Mouse (Mus musculus) midbrain, embryonic 16.5 days (tissue): ENCODE measurements around the gene Eng. TPM values are rescaled to one million over a fixed set of nuclear protein-coding genes. Genes with fewer than 3 reads are reported as not detected.

ENCODE experiments used
- ATAC-seq: fragments of 200-750 bp; cut with Nextera tagmentation; 2 replicates; pipeline ENCODE4 v1.8.0; 2017; ENCODE audit warnings: moderate TSS enrichment
- H3K27ac ChIP-seq: fragments of 300-500 bp; sonication (generic); 2 replicates; pipeline ENCODE4 v1.5.1; 2014; ENCODE audit warnings: mild to moderate bottlenecking, low read length, mixed read lengths
- H3K27me3 ChIP-seq: fragments of 300-500 bp; sonication (generic); 2 replicates; pipeline ENCODE4 v1.6.1; 2014; ENCODE audit warnings: low read depth, low read length, mixed read lengths; ENCODE audit not compliant: control insufficient read depth, insufficient read depth
- H3K36me3 ChIP-seq: fragments of 300-500 bp; sonication (generic); 2 replicates; pipeline ENCODE4 v1.6.1; 2014; ENCODE audit warnings: mild to moderate bottlenecking, low read length, moderate library complexity, mixed read lengths; ENCODE audit not compliant: control insufficient read depth, insufficient read depth
- H3K4me1 ChIP-seq: fragments of 300-500 bp; sonication (generic); 2 replicates; pipeline ENCODE4 v1.6.1; 2014; ENCODE audit warnings: mild to moderate bottlenecking, low read length, mixed read lengths; ENCODE audit not compliant: control insufficient read depth, insufficient read depth
- H3K4me2 ChIP-seq: fragments of 300-500 bp; sonication (generic); 2 replicates; pipeline ENCODE4 v1.6.1; 2014; ENCODE audit warnings: mild to moderate bottlenecking, low read length, mixed read lengths
- H3K4me3 ChIP-seq: fragments of 300-500 bp; sonication (generic); 2 replicates; pipeline ENCODE4 v1.5.1; 2014; ENCODE audit warnings: low read depth, mild to moderate bottlenecking, low read length, moderate library complexity, mixed read lengths
- H3K9ac ChIP-seq: fragments of 300-500 bp; sonication (generic); 2 replicates; pipeline ENCODE4 v1.6.1; 2014; ENCODE audit warnings: low read depth, low read length, mixed read lengths
- H3K9me3 ChIP-seq: fragments of 300-500 bp; sonication (generic); replicated peaks from 2 replicates; pipeline ENCODE4 v1.6.1; 2014; ENCODE audit warnings: mild to moderate bottlenecking, low read length, mixed read lengths; ENCODE audit not compliant: control insufficient read depth, poor library complexity, severe bottlenecking
- WGBS: fragments of 180-500 bp; shearing (Covaris S2); extraction: QIAGEN DNeasy Blood & Tissue Kit; methylation state at CpG from one replicate; pipeline ENCODE4 v1.1.7; 2014; 5-methylcytosine and 5-hydroxymethylcytosine counted together
- polyA plus RNA-seq: library from polyadenylated mRNA; unstranded; fragments of >200 nt; fragmentation: Nextera tagmentation; extraction: Ambion mirVana; gene quantifications from 2 replicates; pipeline ENCODE4 v1.2.1, GENCODE M21; 2015

The Eng gene
- polyA plus RNA-seq, 1 experiment from 2014 or later: 27.2 TPM

DNA sequence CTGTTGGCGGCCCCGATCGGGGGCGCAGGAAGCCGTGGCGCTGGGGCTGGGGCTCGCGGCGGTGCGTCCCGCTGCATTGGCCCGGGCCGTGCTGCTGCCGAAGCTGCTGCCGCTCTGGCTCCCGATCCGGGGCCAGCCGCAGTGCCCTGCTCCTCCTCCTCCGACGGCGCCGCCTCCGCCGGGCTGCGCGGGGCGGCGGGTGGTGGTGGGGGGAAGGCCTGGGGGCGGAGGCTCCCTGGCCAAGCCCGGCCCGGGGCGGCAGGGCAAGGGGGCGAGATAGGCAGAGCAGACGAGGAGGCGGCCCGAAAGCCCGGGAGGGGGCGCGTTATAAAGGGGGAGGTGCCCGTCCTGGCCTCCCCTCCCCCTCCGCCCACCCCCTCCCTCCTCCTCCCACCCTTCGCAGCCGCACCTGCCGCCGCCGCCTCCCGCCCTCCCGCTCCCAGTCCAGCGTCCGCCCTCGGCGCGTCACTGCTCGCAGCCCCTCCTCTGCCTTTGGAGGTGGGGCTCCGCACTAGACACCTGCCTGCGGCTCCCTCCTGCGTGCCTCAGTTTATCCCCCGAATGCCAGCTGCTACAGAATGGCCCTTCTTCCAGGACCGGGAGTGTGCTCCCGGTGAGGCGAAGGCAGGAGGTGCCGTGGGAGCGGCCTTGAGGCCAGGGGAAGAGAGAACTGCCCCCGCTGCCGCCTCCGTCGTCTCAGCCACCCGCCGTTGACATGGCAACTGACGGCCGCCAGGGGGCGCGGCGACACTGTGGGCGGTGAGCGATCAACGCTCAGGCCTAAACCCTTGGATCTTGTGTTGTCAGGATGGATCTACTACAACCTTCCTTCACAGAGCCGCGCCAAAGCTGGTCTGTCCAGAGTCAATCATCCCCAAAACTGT lies 66.8 kb downstream of the Eng start, which contains the start of gene Cdk9:
Gene Cdk9 (minus strand): TSS at position 143 of the 884 bp plus-strand sequence.
- Histone ChIP-seq H3K9me3 (no peaks in the 10 kb centered on the region), H3K4me2 (peak within 1 kb of the TSS; percentile 99), H3K27ac (peak within 1 kb of the TSS; percentile 100), H3K9ac (peak within 1 kb of the TSS; percentile 86), H3K4me3 (peak within 1 kb of the TSS; percentile 96), H3K36me3 (peaks cover 12% of the 10 kb centered on the region), H3K27me3 (no peaks in the 10 kb centered on the region), H3K4me1 (peaks cover 18% of the 10 kb centered on the region)
- ATAC-seq: peak; percentile 87
- under 1% methylated on average over 49 of the region's 79 CpGs for WGBS

DNA sequence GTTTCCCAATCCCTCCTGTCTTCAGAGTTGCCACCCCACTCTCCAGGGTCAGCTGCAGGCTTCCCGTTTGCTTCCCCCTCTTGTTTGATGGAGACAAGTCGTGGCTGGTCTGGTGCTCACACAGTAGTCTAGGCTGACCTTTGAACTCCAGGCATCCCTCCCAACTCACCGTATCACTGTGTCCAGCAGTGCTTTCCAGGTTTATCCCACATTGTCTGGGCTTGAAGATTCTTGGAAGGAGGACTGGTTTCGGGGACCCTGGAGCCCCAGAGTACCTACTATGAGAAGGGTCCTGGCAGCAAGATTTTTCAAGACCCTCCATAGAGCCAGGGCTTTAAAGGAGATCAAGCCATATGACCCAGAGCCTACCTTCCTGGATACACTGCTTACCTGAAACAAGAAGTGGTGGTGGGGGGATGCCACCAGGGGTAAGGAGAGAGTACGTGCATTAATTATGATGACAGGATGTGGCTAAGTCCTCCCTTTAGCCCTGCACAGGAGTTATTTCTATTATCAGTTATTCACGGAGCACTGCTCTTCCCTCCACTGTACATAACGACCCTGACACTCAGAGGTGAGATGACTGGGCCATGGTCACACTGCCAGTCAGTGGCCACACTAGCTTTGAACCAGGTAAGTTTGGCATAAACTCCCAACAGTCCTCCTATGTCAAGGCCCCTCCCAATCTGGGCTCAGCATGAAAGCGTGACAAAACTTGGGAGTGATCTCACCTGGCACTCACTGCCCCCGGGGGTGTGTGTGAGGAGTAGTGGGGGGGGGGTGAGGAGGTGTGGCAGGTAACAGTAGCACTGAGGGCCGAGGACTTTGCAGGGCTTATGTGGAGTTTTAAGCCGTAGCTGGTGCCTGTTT lies 68.0 kb downstream of the Eng start:
- no peak for ATAC-seq

DNA sequence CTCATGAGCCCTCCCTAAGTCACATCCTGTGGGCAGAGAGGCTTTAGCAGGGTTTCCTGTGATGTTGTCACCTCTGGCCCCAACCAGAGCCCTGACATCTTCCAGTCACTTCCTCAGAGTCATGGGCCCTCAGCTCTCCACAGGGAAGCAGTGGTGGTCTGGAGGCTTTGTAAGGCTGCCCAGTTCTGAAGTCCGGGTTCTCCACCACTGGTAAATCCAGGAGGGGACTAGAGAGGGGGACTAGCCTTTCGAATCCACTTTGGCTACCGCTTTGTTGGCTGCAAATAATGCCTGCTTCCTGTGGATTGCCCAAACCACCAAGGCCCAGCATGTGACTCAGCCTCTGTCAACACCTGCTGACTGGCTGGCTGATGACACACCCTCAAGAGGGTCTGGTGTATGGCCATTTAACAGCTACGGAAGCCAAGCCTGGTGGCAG lies 68.6 kb downstream of the Eng start:
- Histone ChIP-seq H3K4me3 (no peak overlapping the region), H3K4me2 (no peak overlapping the region), H3K36me3 (0 out of 2 replicates have a peak, but pooled peaks cover 3% of the 10 kb centered on the region), H3K27me3 (no peaks in the 10 kb centered on the region), H3K9me3 (no peaks in the 10 kb centered on the region), H3K4me1 (peaks cover 18% of the 10 kb centered on the region), H3K9ac (no peak overlapping the region), H3K27ac (no peak overlapping the region)
- no peak for ATAC-seq
- WGBS: 61% methylated on average over 4 of the region's 4 CpGs

More for the DNA sequence above, 68.0 kb downstream of the Eng start:
- Histone ChIP-seq H3K9me3 (no peaks in the 10 kb centered on the region), H3K27ac (peak overlapping the region; percentile 100), H3K27me3 (no peaks in the 10 kb centered on the region), H3K36me3 (peaks cover 10% of the 10 kb centered on the region), H3K4me3 (no peak overlapping the region; the same call in 1 of the 2 replicates), H3K9ac (peak overlapping the region; percentile 86), H3K4me1 (peaks cover 18% of the 10 kb centered on the region), H3K4me2 (peak overlapping the region; percentile 99)
- 64% methylated on average over 11 of the region's 11 CpGs for WGBS

DNA sequence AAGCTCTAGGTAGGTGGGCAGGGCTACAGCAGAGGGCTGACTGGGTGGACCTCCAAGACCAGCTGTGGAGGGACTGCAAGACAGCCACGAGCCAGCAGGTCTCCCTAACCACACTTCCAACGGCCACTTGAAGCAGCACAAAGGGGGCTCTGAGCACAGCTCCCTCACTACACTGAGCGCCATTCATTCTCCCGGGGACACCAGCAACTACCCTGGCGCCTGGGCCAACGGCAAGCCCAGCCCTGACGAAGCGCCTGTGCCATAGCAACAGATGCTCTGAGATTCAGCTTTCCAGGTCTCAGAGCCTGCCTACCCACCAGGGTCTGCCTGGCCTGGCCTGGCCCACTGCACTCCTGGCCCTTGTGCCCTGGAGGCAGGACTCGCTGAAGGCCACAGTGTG lies 72.4 kb downstream of the Eng start:
- Histone ChIP-seq H3K9ac (no peak overlapping the region), H3K9me3 (no peaks in the 10 kb centered on the region), H3K27ac (no peak overlapping the region), H3K36me3 (no peaks in the 10 kb centered on the region), H3K27me3 (no peaks in the 10 kb centered on the region), H3K4me1 (peaks cover 6% of the 10 kb centered on the region), H3K4me3 (no peak overlapping the region), H3K4me2 (no peak overlapping the region)
- 44% methylated on average over 9 of the region's 9 CpGs for WGBS
- ATAC-seq: no peak

DNA sequence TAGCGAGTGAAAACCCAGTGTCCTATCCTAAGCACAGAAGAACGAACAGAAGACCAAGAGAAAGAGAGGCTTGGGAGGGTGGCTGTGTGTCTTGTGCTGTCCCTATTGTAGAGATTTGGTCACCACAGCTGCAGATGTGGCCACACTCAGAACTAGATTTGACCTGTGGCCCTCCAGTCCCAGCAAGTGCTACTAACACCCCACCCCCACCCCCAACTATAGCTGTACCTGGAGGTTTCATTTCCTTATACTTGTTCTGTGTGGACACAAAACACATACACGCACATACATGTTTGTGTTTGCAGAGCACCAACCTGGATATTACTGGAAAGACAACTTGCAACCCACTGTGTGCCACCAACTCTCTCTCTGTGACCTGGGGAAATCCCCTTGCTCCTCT lies 73.7 kb downstream of the Eng start:
- no peaks in the 10 kb centered on the region for H3K9me3 ChIP-seq
- H3K4me1 ChIP-seq: no peaks in the 10 kb centered on the region
- H3K4me2 ChIP-seq: no peak overlapping the region
- WGBS: 88% methylated on average over 3 of the region's 3 CpGs
- H3K4me3 ChIP-seq: no peak overlapping the region
- H3K27me3 ChIP-seq: no peaks in the 10 kb centered on the region
- no peak overlapping the region for H3K27ac ChIP-seq
- H3K36me3 ChIP-seq: no peaks in the 10 kb centered on the region
- no peak for ATAC-seq
- no peak overlapping the region for H3K9ac ChIP-seq

DNA sequence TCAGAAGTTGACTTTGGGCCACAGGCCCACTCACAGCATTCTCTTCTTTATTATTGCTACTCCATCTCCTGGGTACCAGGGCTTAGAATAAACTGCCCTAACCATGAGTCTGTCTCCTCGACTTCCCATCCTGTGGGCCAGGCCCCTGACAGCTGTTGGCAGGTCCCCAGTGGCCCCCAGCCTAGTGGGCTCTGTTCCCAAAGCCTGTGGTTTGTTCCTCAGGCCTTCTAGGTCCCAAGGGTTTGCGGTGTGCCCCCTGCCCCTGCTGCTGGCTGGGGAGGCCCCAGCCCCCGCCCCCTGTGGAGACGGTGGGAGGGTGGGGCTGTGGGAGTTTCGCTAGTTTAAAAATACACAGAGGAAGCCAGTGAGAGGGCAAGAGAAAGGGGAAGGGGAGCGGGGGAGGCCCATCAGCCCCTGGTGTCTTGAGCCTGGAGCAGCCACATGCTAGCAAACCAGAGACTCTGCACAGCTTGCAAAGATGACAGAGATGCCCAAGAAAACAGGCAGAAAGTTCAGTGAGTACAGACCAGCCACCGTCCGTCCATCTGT lies 74.4 kb downstream of the Eng start, which contains the start of gene Sh2d3c:
Gene Sh2d3c (plus strand): TSS at position 375 of the 549 bp plus-strand sequence.
- H3K27me3 ChIP-seq: no peaks in the 10 kb centered on the region
- no peak for ATAC-seq
- H3K9ac ChIP-seq: no peak within 1 kb of the TSS
- no peak within 1 kb of the TSS for H3K27ac ChIP-seq
- no peak within 1 kb of the TSS for H3K4me3 ChIP-seq
- H3K36me3 ChIP-seq: no peaks in the 10 kb centered on the region
- H3K4me2 ChIP-seq: no peak within 1 kb of the TSS
- H3K4me1 ChIP-seq: no peaks in the 10 kb centered on the region
- no peaks in the 10 kb centered on the region for H3K9me3 ChIP-seq
- 58% methylated on average over 8 of the region's 8 CpGs for WGBS

DNA sequence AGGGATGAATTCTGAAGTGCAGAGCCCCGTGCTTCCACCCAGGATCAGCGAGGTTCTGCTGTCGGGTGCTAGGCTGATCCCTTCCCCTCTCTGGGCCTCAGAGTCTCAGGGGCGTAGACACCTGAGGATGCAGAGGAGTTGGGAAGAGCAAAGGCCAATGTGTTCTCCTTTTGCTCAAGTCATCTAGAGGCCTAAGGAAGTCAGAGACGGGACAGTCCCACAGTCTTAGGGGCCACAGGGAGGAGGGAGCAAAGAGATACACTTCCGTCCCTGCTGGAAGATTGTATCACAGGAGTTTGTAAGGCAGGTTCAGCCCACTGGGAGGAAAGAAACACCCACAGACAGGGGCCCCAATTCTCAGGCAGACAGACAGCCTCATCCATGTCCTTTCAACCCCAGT lies 75.7 kb downstream of the Eng start:
- ATAC-seq: no peak
- 0 out of 2 replicates have a peak, but pooled peaks cover 1% of the 10 kb centered on the region for H3K4me1 ChIP-seq
- no peaks in the 10 kb centered on the region for H3K36me3 ChIP-seq
- no peak overlapping the region for H3K4me3 ChIP-seq
- no peaks in the 10 kb centered on the region for H3K9me3 ChIP-seq
- no peak overlapping the region for H3K9ac ChIP-seq
- no peaks in the 10 kb centered on the region for H3K27me3 ChIP-seq
- no peak overlapping the region for H3K27ac ChIP-seq
- no peak overlapping the region for H3K4me2 ChIP-seq
- WGBS: 59% methylated on average over 6 of the region's 6 CpGs

DNA sequence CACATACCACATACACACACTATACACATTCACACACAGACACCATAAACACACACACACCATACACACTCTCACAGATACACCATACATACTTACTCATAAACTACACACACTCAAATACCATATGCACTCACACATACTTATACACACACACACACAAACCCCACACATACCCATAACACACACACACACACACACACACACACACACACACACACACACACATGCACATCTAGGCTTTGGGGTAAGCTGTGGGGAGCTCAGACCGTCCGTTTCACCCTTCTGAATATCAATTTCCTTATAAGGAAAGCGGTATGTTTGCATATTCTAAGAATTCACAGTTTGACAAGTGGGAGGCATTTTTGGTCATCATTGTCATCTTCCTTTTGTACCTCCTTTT lies 76.2 kb downstream of the Eng start:
- 66% methylated on average over 3 of the region's 3 CpGs for WGBS
- no peak for ATAC-seq
- Histone ChIP-seq H3K9ac (no peak overlapping the region), H3K9me3 (no peaks in the 10 kb centered on the region), H3K36me3 (no peaks in the 10 kb centered on the region), H3K4me1 (0 out of 2 replicates have a peak, but pooled peaks cover 3% of the 10 kb centered on the region), H3K4me2 (no peak overlapping the region), H3K27me3 (no peaks in the 10 kb centered on the region), H3K4me3 (no peak overlapping the region), H3K27ac (no peak overlapping the region)
